Comparison of ENCODE assay signal across 13 mouse cellular contexts in the genomic region with DNA sequence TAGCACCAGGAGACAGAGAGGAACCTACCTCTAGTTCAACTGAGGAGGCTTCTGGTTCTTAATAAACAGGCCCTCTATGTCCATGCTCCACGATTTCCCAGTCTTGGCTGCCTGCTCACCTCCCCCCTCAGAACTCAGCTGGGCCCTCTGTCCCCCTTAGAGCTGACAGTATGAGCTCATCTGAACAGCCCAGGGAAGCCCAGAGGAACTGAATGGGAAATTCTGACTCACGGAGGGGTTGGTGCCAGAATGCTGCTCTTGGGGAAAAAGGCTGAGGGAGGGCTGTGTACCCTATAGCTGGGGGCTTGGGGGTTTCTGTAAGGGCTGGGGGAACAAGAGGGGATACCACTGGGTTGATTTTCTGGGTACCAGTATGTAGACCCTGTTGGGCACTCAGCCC.
DNase-seq lines count a peak whose midpoint lies in the region; ATAC-seq lines count a peak whose summit lies in the region.
"Had no signal": no experiment of that assay in that cellular context is flagged by ENCODE, and none has a peak within 500 bp of the region (broad histone marks: within the 10 kb centered on the region; RNA-seq: fewer than 3 reads in every experiment).

No protein-coding gene starts in this region.

- H3K27me3 ChIP-seq in intestine, embryonic 15.5 days (replicated peaks): no peaks in the 10 kb centered on the region
- no peaks in the 10 kb centered on the region for H3K27me3 ChIP-seq in midbrain, embryonic 13.5 days
- H3K27me3 ChIP-seq: embryonic facial prominence, embryonic 13.5 days; limb, embryonic 12.5 days; neural tube, embryonic 15.5 days had no signal

- H3K9ac ChIP-seq in intestine, embryonic 15.5 days: no peak overlapping the region
- no peak overlapping the region for H3K9ac ChIP-seq in midbrain, embryonic 13.5 days (replicated peaks)
- H3K9ac ChIP-seq: embryonic facial prominence, embryonic 13.5 days; limb, embryonic 12.5 days; neural tube, embryonic 15.5 days had no signal

- intact Hi-C loops in gastrocnemius, postnatal 14 days (cut with DNase I; ENCODE audit: low total_unique reads): no loop called here

- peak overlapping the region; percentile 42 for H3K27ac ChIP-seq in intestine, embryonic 15.5 days
- no peak overlapping the region for H3K27ac ChIP-seq in midbrain, embryonic 13.5 days
- H3K27ac ChIP-seq: embryonic facial prominence, embryonic 13.5 days; limb, embryonic 12.5 days; midbrain, embryonic 10.5 days; neural tube, embryonic 15.5 days had no signal

- 36% methylated on average over 2 of the region's 2 CpGs for WGBS in intestine, embryonic 15.5 days
- 77% methylated on average over 2 of the region's 2 CpGs for WGBS in midbrain, embryonic 13.5 days

- no peak overlapping the region for H3K4me3 ChIP-seq in intestine, embryonic 15.5 days (replicated peaks)
- H3K4me3 ChIP-seq in midbrain, embryonic 13.5 days (replicated peaks): no peak overlapping the region
- H3K4me3 ChIP-seq: embryonic facial prominence, embryonic 13.5 days; limb, embryonic 12.5 days; midbrain, embryonic 10.5 days; neural tube, embryonic 15.5 days had no signal

- DNase-seq in gastrocnemius, adult 18-20 months (ENCODE audit: low spot score): peak; percentile 68
- no peak for DNase-seq in gastrocnemius, postnatal 10 days
- DNase-seq in 3T3-L1 (ENCODE audit: low read depth, low spot score): peak; percentile 85
- peak; percentile 46 for DNase-seq in gastrocnemius, postnatal 14 days
- DNase-seq in layer of hippocampus, adult 9-10 months (ENCODE audit: low spot score): no peak
- no peak for DNase-seq in thymus, postnatal 4 days
- DNase-seq: kidney, adult 9 months had no signal

- ATAC-seq in intestine, embryonic 15.5 days: peak; percentile 21; the same call in 1 of the 2 replicates
- ATAC-seq in midbrain, embryonic 13.5 days: no peak

- peaks cover 38% of the 10 kb centered on the region for H3K4me1 ChIP-seq in intestine, embryonic 15.5 days (replicated peaks)
- peaks cover 9% of the 10 kb centered on the region; the same call in 1 of the 2 replicates for H3K4me1 ChIP-seq in midbrain, embryonic 13.5 days (replicated peaks)

- H3K36me3 ChIP-seq in intestine, embryonic 15.5 days: 0 out of 2 replicates have a peak, but pooled peaks cover 2% of the 10 kb centered on the region
- H3K36me3 ChIP-seq in midbrain, embryonic 13.5 days: peaks cover 27% of the 10 kb centered on the region

- 0 out of 2 replicates have a peak overlapping the region, but pooled peaks have one; percentile 3 for H3K4me2 ChIP-seq in intestine, embryonic 15.5 days (replicated peaks)
- no peak overlapping the region for H3K4me2 ChIP-seq in midbrain, embryonic 13.5 days (replicated peaks)
- H3K4me2 ChIP-seq: embryonic facial prominence, embryonic 13.5 days; limb, embryonic 12.5 days; neural tube, embryonic 15.5 days had no signal

- no peaks in the 10 kb centered on the region for H3K9me3 ChIP-seq in intestine, embryonic 15.5 days
- H3K9me3 ChIP-seq in midbrain, embryonic 13.5 days: no peaks in the 10 kb centered on the region
- H3K9me3 ChIP-seq: embryonic facial prominence, embryonic 13.5 days; limb, embryonic 12.5 days; midbrain, embryonic 10.5 days; neural tube, embryonic 15.5 days had no signal

Comparison
In these comparisons a context has a peak if more than half of its experiments do, and no peak if none do; other contexts are left out.
1. DNase-seq: peak in gastrocnemius, adult 18-20 months (single experiment), 3T3-L1 (single experiment) and gastrocnemius, postnatal 14 days (single experiment); none in gastrocnemius, postnatal 10 days (single experiment), layer of hippocampus, adult 9-10 months (single experiment) and thymus, postnatal 4 days (single experiment).